Mouse (Mus musculus) forebrain, embryonic 11.5 days (tissue): Measurements from ENCODE around the gene Nedd9. TPM values are rescaled to one million over a fixed set of nuclear protein-coding genes. Genes with fewer than 3 reads are reported as not detected.

Source experiments
- ATAC-seq: fragments of 200-750 bp; cut with Nextera tagmentation; replicated peaks from 2 replicates; pipeline ENCODE4 v1.8.0; 2017; ENCODE audit warnings: moderate TSS enrichment; ENCODE audit not compliant: low FRiP score
- DNase-seq: peaks from one replicate; pipeline ENCODE4 v3.0.0-alpha.2; 2017; ENCODE audit warnings: low spot score
- H3K27ac ChIP-seq: fragments of 300-500 bp; sonication (generic); 2 replicates; pipeline ENCODE4 v1.5.1; 2014; ENCODE audit warnings: low read depth, low read length
- H3K27me3 ChIP-seq: fragments of 300-500 bp; sonication (generic); 2 replicates; pipeline ENCODE4 v1.6.1; 2014; ENCODE audit warnings: mild to moderate bottlenecking, low read length, mixed read lengths; ENCODE audit not compliant: control insufficient read depth, insufficient read depth
- H3K36me3 ChIP-seq: fragments of 300-500 bp; sonication (generic); 2 replicates; pipeline ENCODE4 v1.6.1; 2014; ENCODE audit warnings: mild to moderate bottlenecking, low read length, moderate library complexity, mixed read lengths; ENCODE audit not compliant: control insufficient read depth, insufficient read depth
- H3K4me1 ChIP-seq: fragments of 300-500 bp; sonication (generic); replicated peaks from 2 replicates; pipeline ENCODE4 v1.6.1; 2014; ENCODE audit warnings: low read length, mixed read lengths; ENCODE audit not compliant: control insufficient read depth, insufficient read depth
- H3K4me2 ChIP-seq: fragments of 300-500 bp; sonication (generic); 2 replicates; pipeline ENCODE4 v1.6.1; 2014; ENCODE audit warnings: low read depth, mild to moderate bottlenecking, low read length, moderate library complexity, mixed read lengths; ENCODE audit not compliant: severe bottlenecking
- H3K4me3 ChIP-seq: fragments of 300-500 bp; sonication (generic); 2 replicates; pipeline ENCODE4 v1.5.1; 2014; ENCODE audit warnings: low read depth, low read length
- H3K9ac ChIP-seq: fragments of 300-500 bp; sonication (generic); 2 replicates; pipeline ENCODE4 v1.6.1; 2014; ENCODE audit warnings: low read length
- H3K9me3 ChIP-seq: fragments of 300-500 bp; sonication (generic); 2 replicates; pipeline ENCODE4 v1.6.1; 2016; ENCODE audit warnings: low read length, mixed read lengths; ENCODE audit not compliant: control insufficient read depth
- WGBS: fragments of 180-500 bp; shearing (Covaris S2); extraction: QIAGEN DNeasy Blood & Tissue Kit; methylation state at CpG from one replicate; pipeline ENCODE4 v1.1.7; 2014; 5-methylcytosine and 5-hydroxymethylcytosine counted together
- polyA plus RNA-seq: library from polyadenylated mRNA; unstranded; fragments of >200 nt; fragmentation: Nextera tagmentation; extraction: Ambion mirVana; gene quantifications from 2 replicates; pipeline ENCODE4 v1.2.1, GENCODE M21; 2014

Nedd9 gene
- polyA plus RNA-seq, 1 experiment from 2014 or later = 27.0 TPM

GRCm38 (mm10) chr13:41444230-41444629, 42.9 kb downstream of the Nedd9 start:
- Histone ChIP-seq H3K4me2 (no peak overlapping the region), H3K27ac (no peak overlapping the region), H3K36me3 (no peaks in the 10 kb centered on the region), H3K4me3 (no peak overlapping the region), H3K4me1 (0 out of 2 replicates have a peak, but pooled peaks cover 4% of the 10 kb centered on the region), H3K9ac (no peak overlapping the region), H3K9me3 (no peaks in the 10 kb centered on the region), H3K27me3 (no peaks in the 10 kb centered on the region)
- ATAC-seq (no peak), DNase-seq (no peak)
- 91% methylated on average over 6 of the region's 6 CpGs for WGBS

GRCm38 (mm10) chr13:41442145-41442544, 45.0 kb downstream of the Nedd9 start:
- no peak for ATAC-seq
- H3K27ac ChIP-seq = no peak overlapping the region
- 53% methylated on average over 4 of the region's 4 CpGs for WGBS

GRCm38 (mm10) chr13:41440205-41440604, 47.0 kb downstream of the Nedd9 start:
- Histone ChIP-seq H3K4me2 (no peak overlapping the region), H3K9ac (no peak overlapping the region), H3K9me3 (no peaks in the 10 kb centered on the region), H3K4me3 (no peak overlapping the region), H3K27me3 (no peaks in the 10 kb centered on the region), H3K4me1 (0 out of 2 replicates have a peak, but pooled peaks cover 4% of the 10 kb centered on the region), H3K36me3 (no peaks in the 10 kb centered on the region), H3K27ac (no peak overlapping the region)
- ATAC-seq (no peak), DNase-seq (no peak)
- 94% methylated on average over 1 of the region's 1 CpGs for WGBS

More at GRCm38 (mm10) chr13:41442145-41442544, 45.0 kb downstream of the Nedd9 start:
- Histone ChIP-seq H3K4me2 (no peak overlapping the region), H3K36me3 (no peaks in the 10 kb centered on the region), H3K9me3 (no peaks in the 10 kb centered on the region), H3K27me3 (no peaks in the 10 kb centered on the region), H3K4me1 (0 out of 2 replicates have a peak, but pooled peaks cover 4% of the 10 kb centered on the region), H3K9ac (no peak overlapping the region), H3K4me3 (no peak overlapping the region)
- DNase-seq = no peak

- 0 out of 2 replicates have a peak, but pooled peaks cover under 1% of the 10 kb centered on the region for H3K4me1 ChIP-seq
- no peaks in the 10 kb centered on the region for H3K9me3 ChIP-seq
- H3K27ac ChIP-seq = no peak overlapping the region
- H3K4me2 ChIP-seq = no peak overlapping the region
- 92% methylated on average over 2 of the region's 2 CpGs for WGBS
- H3K4me3 ChIP-seq = no peak overlapping the region
- no peaks in the 10 kb centered on the region for H3K36me3 ChIP-seq
- H3K9ac ChIP-seq = no peak overlapping the region
- DNase-seq = no peak
- ATAC-seq = no peak
- no peaks in the 10 kb centered on the region for H3K27me3 ChIP-seq
Observed at GRCm38 (mm10) chr13:41437390-41437789, 49.8 kb downstream of the Nedd9 start.

GRCm38 (mm10) chr13:41436731-41437130, 50.4 kb downstream of the Nedd9 start:
- Histone ChIP-seq H3K9me3 (no peaks in the 10 kb centered on the region), H3K4me1 (no peaks in the 10 kb centered on the region), H3K27me3 (no peaks in the 10 kb centered on the region), H3K4me3 (no peak overlapping the region), H3K36me3 (no peaks in the 10 kb centered on the region), H3K27ac (no peak overlapping the region), H3K4me2 (no peak overlapping the region), H3K9ac (no peak overlapping the region)
- DNase-seq (no peak), ATAC-seq (no peak)
- WGBS = 81% methylated on average over 5 of the region's 5 CpGs

GRCm38 (mm10) chr13:41433201-41433600, 54.0 kb downstream of the Nedd9 start:
- H3K36me3 ChIP-seq = no peaks in the 10 kb centered on the region

GRCm38 (mm10) chr13:41431795-41432194, 55.4 kb downstream of the Nedd9 start:
- Histone ChIP-seq H3K4me3 (no peak overlapping the region), H3K27me3 (no peaks in the 10 kb centered on the region), H3K36me3 (no peaks in the 10 kb centered on the region), H3K9ac (no peak overlapping the region), H3K9me3 (no peaks in the 10 kb centered on the region), H3K4me2 (no peak overlapping the region), H3K4me1 (no peaks in the 10 kb centered on the region), H3K27ac (no peak overlapping the region)
- ATAC-seq (no peak), DNase-seq (no peak)
- WGBS = 81% methylated on average over 3 of the region's 3 CpGs

More at GRCm38 (mm10) chr13:41433201-41433600, 54.0 kb downstream of the Nedd9 start:
- Histone ChIP-seq H3K4me1 (no peaks in the 10 kb centered on the region), H3K4me2 (no peak overlapping the region), H3K9me3 (no peaks in the 10 kb centered on the region), H3K4me3 (no peak overlapping the region), H3K27me3 (no peaks in the 10 kb centered on the region), H3K27ac (no peak overlapping the region), H3K9ac (no peak overlapping the region)
- DNase-seq = no peak
- WGBS = 91% methylated on average over 6 of the region's 6 CpGs
- no peak for ATAC-seq

GRCm38 (mm10) chr13:41427046-41427445, 60.1 kb downstream of the Nedd9 start:
- 89% methylated on average over 3 of the region's 3 CpGs for WGBS
- no peak overlapping the region for H3K27ac ChIP-seq
- no peaks in the 10 kb centered on the region for H3K9me3 ChIP-seq

GRCm38 (mm10) chr13:41423463-41424074, 63.6 kb downstream of the Nedd9 start:
- no peak overlapping the region for H3K4me2 ChIP-seq
- no peak for ATAC-seq

More at GRCm38 (mm10) chr13:41427046-41427445, 60.1 kb downstream of the Nedd9 start:
- Histone ChIP-seq H3K4me2 (no peak overlapping the region), H3K4me1 (no peaks in the 10 kb centered on the region), H3K36me3 (no peaks in the 10 kb centered on the region), H3K4me3 (no peak overlapping the region), H3K9ac (no peak overlapping the region), H3K27me3 (no peaks in the 10 kb centered on the region)
- DNase-seq = no peak
- no peak for ATAC-seq

More at GRCm38 (mm10) chr13:41423463-41424074, 63.6 kb downstream of the Nedd9 start:
- Histone ChIP-seq H3K9me3 (no peaks in the 10 kb centered on the region), H3K4me1 (no peaks in the 10 kb centered on the region), H3K27me3 (no peaks in the 10 kb centered on the region), H3K9ac (no peak overlapping the region), H3K27ac (no peak overlapping the region), H3K36me3 (no peaks in the 10 kb centered on the region), H3K4me3 (no peak overlapping the region)
- WGBS = 89% methylated on average over 10 of the region's 10 CpGs
- DNase-seq = no peak
